Mouse (Mus musculus) lung, postnatal 0 days (tissue): ENCODE measurements around the gene Tbc1d5.

ENCODE experiments used
- CTCF ChIP-seq: IDR thresholded peaks from 2 replicates; pipeline ENCODE4 v1.5.1; 2016; ENCODE audit warnings: antibody characterized with exemption, mild to moderate bottlenecking
- EP300 ChIP-seq: IDR thresholded peaks from 2 replicates; pipeline ENCODE4 v1.6.1; 2016; ENCODE audit warnings: antibody characterized with exemption, mild to moderate bottlenecking, control low read depth

DNA sequence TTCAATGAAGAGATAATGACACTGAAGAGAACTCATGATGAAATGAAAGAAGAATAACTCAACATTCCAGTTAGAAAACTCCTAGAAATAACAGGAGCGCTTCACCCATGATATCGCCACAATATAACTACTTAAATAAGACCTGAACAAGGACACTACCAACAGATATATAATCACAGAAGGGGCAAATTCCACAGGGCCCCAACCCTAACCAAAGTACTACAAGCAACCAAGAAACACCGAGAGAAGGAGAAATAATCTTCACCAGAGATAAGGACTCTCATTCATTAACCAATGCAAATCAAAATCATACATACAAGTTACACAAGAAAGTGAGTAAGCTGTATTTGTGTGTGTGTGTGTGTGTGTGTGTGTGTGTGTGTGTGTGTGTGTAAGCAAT, 7.6 kb downstream of the Tbc1d5 start:
- no peak for TF ChIP-seq CTCF
- TF ChIP-seq EP300 = no peak
